10 mouse cellular contexts compared by ENCODE assay signal in the genomic region with DNA sequence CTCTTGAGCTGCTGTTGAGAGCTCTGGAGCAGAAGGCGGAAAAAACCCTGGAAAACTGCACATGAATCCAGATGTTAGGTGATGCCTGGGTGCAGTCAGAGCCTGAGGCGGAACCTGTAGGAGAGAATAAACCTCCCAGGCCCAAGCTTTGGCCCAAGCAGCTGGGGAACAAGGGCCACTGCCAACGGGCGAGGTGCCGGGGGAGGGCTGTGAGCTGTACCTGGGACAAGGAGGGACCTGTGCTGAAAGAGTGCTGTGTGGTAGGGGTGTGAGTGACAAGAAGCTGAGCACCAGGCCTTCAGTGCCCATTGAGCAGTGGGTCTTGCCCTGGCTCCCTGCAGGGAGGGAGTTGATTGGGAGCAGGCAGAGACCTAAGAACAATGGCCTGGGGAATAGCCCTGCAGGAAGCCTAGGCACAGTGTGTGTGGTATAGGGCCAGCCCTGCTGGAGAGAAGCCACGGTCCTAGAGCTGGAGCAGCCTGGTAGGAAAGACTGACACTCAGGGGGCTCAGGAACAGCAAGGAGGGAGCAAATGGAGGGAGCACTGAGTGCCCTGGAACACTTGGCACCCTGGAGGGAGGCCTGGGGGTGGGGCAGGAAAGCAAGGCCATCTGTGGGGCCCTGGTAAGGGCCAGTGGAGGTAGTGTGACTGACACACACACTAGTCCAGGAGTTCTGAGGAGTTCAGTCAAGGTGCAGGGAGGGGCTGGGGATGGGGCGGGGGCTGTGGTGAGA. TPM values are rescaled to one million over a fixed set of nuclear protein-coding genes. Genes with fewer than 3 reads are reported as not detected.
DNase-seq lines count a peak whose midpoint lies in the region; ATAC-seq lines count a peak whose summit lies in the region.
"Had no signal": no experiment of that assay in that cellular context is flagged by ENCODE, and none has a peak within 500 bp of the region (broad histone marks: within the 10 kb centered on the region; RNA-seq: fewer than 3 reads in every experiment).

No protein-coding gene starts in this region.

- intact Hi-C loops in heart, postnatal 36 days (cut with DNase I): no loop called here
- intact Hi-C loops in left cerebral cortex, postnatal 36 days (cut with DNase I): no loop called here

- ATAC-seq in hindbrain, embryonic 12.5 days (ENCODE audit: low FRiP score): no peak
- peak; percentile 70 for ATAC-seq in midbrain, embryonic 13.5 days

- H3K4me1 ChIP-seq in hindbrain, embryonic 12.5 days: peaks cover 47% of the 10 kb centered on the region
- H3K4me1 ChIP-seq in midbrain, embryonic 13.5 days (replicated peaks): peaks cover 48% of the 10 kb centered on the region

- H3K9ac ChIP-seq in hindbrain, embryonic 12.5 days: peak overlapping the region; percentile 38
- peak overlapping the region; percentile 41; the same call in 1 of the 2 replicates for H3K9ac ChIP-seq in midbrain, embryonic 13.5 days (replicated peaks)

- no peaks in the 10 kb centered on the region for H3K27me3 ChIP-seq in hindbrain, embryonic 12.5 days
- H3K27me3 ChIP-seq in midbrain, embryonic 13.5 days: no peaks in the 10 kb centered on the region

- H3K4me2 ChIP-seq in hindbrain, embryonic 12.5 days (replicated peaks): no peak overlapping the region
- H3K4me2 ChIP-seq in midbrain, embryonic 13.5 days (replicated peaks): no peak overlapping the region

- no peaks in the 10 kb centered on the region for H3K9me3 ChIP-seq in hindbrain, embryonic 12.5 days (replicated peaks)
- no peaks in the 10 kb centered on the region for H3K9me3 ChIP-seq in midbrain, embryonic 13.5 days

- DNase-seq in heart, adult 11 months: peak; percentile 92
- no peak for DNase-seq in heart, postnatal 36 days
- DNase-seq in adipocyte (ENCODE audit: low spot score): peak; percentile 58
- DNase-seq in thymus, postnatal 0 days (ENCODE audit: low spot score): no peak
- DNase-seq in lung, adult 18-20 months: no peak
- DNase-seq in left cerebral cortex, postnatal 36 days (ENCODE audit: low spot score in 2 of 2): no peak

- no peak overlapping the region for H3K4me3 ChIP-seq in hindbrain, embryonic 12.5 days
- no peak overlapping the region for H3K4me3 ChIP-seq in midbrain, embryonic 13.5 days (replicated peaks)

- H3K36me3 ChIP-seq in hindbrain, embryonic 12.5 days: no peaks in the 10 kb centered on the region
- H3K36me3 ChIP-seq in midbrain, embryonic 13.5 days: no peaks in the 10 kb centered on the region

- WGBS in hindbrain, embryonic 12.5 days: 40% methylated on average over 7 of the region's 7 CpGs
- WGBS in midbrain, embryonic 13.5 days: 50% methylated on average over 7 of the region's 7 CpGs

- peak overlapping the region; percentile 36 for H3K27ac ChIP-seq in hindbrain, embryonic 12.5 days
- peak overlapping the region; percentile 53; the same call in 1 of the 2 replicates for H3K27ac ChIP-seq in midbrain, embryonic 13.5 days

RNA-seq across cellular contexts. Expression of a gene that starts 17.3 kb away (rescaled TPM):
- total RNA-seq in heart, postnatal 36 days (2021): 10 to 100 TPM in 1 of 2 experiments, 1 to 10 TPM in 1; 8.5 to 19.2 TPM
- polyA plus RNA-seq in hindbrain, embryonic 12.5 days (2016; fragmentation: Nextera tagmentation; extraction: Ambion mirVana): 48.3 and 57.3 TPM in 2 replicates
- 59.0 and 62.4 TPM in 2 replicates for polyA plus RNA-seq in midbrain, embryonic 13.5 days (2015; fragmentation: Nextera tagmentation; extraction: Ambion mirVana)
- polyA plus RNA-seq in thymus, postnatal 0 days (2015; fragmentation: Nextera tagmentation; extraction: Ambion mirVana): 29.4 and 38.9 TPM in 2 replicates
- total RNA-seq in left cerebral cortex, postnatal 36 days (2021): 10 to 100 TPM; 25.8 to 47.8 TPM

RNA-seq across cellular contexts. Expression of a gene that starts 22.2 kb away (rescaled TPM):
- total RNA-seq in heart, postnatal 36 days (2021): not detected
- 0.18 TPM in 1 of 2 replicates, not detected in the other for polyA plus RNA-seq in hindbrain, embryonic 12.5 days (2016; fragmentation: Nextera tagmentation; extraction: Ambion mirVana)
- polyA plus RNA-seq in midbrain, embryonic 13.5 days (2015; fragmentation: Nextera tagmentation; extraction: Ambion mirVana): 0.12 and 0.53 TPM in 2 replicates
- polyA plus RNA-seq in thymus, postnatal 0 days (2015; fragmentation: Nextera tagmentation; extraction: Ambion mirVana): 0.13 and 0.22 TPM in 2 replicates
- total RNA-seq in left cerebral cortex, postnatal 36 days (2021): not detected
- total RNA-seq: common myeloid progenitor, adult 5-6 weeks; layer of hippocampus, postnatal 14 days had no signal

RNA-seq across cellular contexts. Expression of a gene that starts 59.4 kb away (rescaled TPM):
- total RNA-seq in heart, postnatal 36 days (2021): 1 to 10 TPM; 3.1 to 3.6 TPM
- polyA plus RNA-seq in hindbrain, embryonic 12.5 days (2016; fragmentation: Nextera tagmentation; extraction: Ambion mirVana): 29.4 and 33.2 TPM in 2 replicates
- 34.2 and 37.3 TPM in 2 replicates for polyA plus RNA-seq in midbrain, embryonic 13.5 days (2015; fragmentation: Nextera tagmentation; extraction: Ambion mirVana)
- polyA plus RNA-seq in thymus, postnatal 0 days (2015; fragmentation: Nextera tagmentation; extraction: Ambion mirVana): 15.0 and 16.7 TPM in 2 replicates
- total RNA-seq in left cerebral cortex, postnatal 36 days (2021): 10 to 100 TPM; 61.9 to 73.8 TPM

Comparison
In these comparisons a context has a peak if more than half of its experiments do, and no peak if none do; other contexts are left out.
1. DNase-seq: peak in heart, adult 11 months (single experiment) and adipocyte (single experiment); none in heart, postnatal 36 days (0 of 2), thymus, postnatal 0 days (single experiment), lung, adult 18-20 months (0 of 2) and left cerebral cortex, postnatal 36 days (0 of 2).